Mouse (Mus musculus): ENCODE results near the gene Cep170b.

Gene Cep170b

GRCm38 (mm10) chr12:112720216-112720615 is at the start of gene Cep170b:
TSS of gene Cep170b (plus strand) at chr12:112720455.
- in situ Hi-C loops (cut with MboI) = no loop called here

- in situ Hi-C loops (cut with MboI) = no loop called here
Observed at GRCm38 (mm10) chr12:112670718-112671393, 49.4 kb upstream of the Cep170b start.

GRCm38 (mm10) chr12:112671891-112672290 is 48.4 kb upstream of the Cep170b start:
- in situ Hi-C loops (cut with MboI) = no loop called here

GRCm38 (mm10) chr12:112672744-112673575 is 47.3 kb upstream of the Cep170b start:
- in situ Hi-C loops (cut with MboI) = no loop called here

- in situ Hi-C loops (cut with MboI) = no loop called here
Observed at GRCm38 (mm10) chr12:112673576-112674091, 46.6 kb upstream of the Cep170b start.

GRCm38 (mm10) chr12:112674132-112675011 is 45.9 kb upstream of the Cep170b start, which contains the start of gene Akt1:
TSS of gene Akt1 (minus strand) at chr12:112674884.
- in situ Hi-C loops (cut with MboI) = no loop called here

- in situ Hi-C loops (cut with MboI) = no loop called here
Observed at GRCm38 (mm10) chr12:112675245-112676035, 44.8 kb upstream of the Cep170b start.

GRCm38 (mm10) chr12:112677076-112677475 is 43.2 kb upstream of the Cep170b start:
- in situ Hi-C loops (cut with MboI) = no loop called here

GRCm38 (mm10) chr12:112677943-112678554 is 42.2 kb upstream of the Cep170b start:
- in situ Hi-C loops (cut with MboI) = no loop called here

- in situ Hi-C loops (cut with MboI) = no loop called here
Observed at GRCm38 (mm10) chr12:112678555-112679026, 41.7 kb upstream of the Cep170b start, which contains the start of gene Zbtb42. TSS of gene Zbtb42 (plus strand) at chr12:112678828.

- in situ Hi-C loops (cut with MboI) = no loop called here
Observed at GRCm38 (mm10) chr12:112679027-112679996, 40.9 kb upstream of the Cep170b start.

- in situ Hi-C loops (cut with MboI) = no loop called here
Observed at GRCm38 (mm10) chr12:112683351-112683750, 36.9 kb upstream of the Cep170b start.

GRCm38 (mm10) chr12:112688458-112688857 is 31.8 kb upstream of the Cep170b start:
- in situ Hi-C loops (cut with MboI) = no loop called here

- in situ Hi-C loops (cut with MboI) = no loop called here
Observed at GRCm38 (mm10) chr12:112693185-112694126, 26.8 kb upstream of the Cep170b start.

GRCm38 (mm10) chr12:112694127-112694475 is 26.2 kb upstream of the Cep170b start:
- in situ Hi-C loops (cut with MboI) = no loop called here

GRCm38 (mm10) chr12:112696806-112697425 is 23.3 kb upstream of the Cep170b start:
- in situ Hi-C loops (cut with MboI) = no loop called here

GRCm38 (mm10) chr12:112700522-112700921 is 19.7 kb upstream of the Cep170b start:
- in situ Hi-C loops (cut with MboI) = no loop called here

Data from mature B cell (primary cell).